Mouse (Mus musculus) c-Kit-negative CD71-positive TER-119-positive erythroid progenitor cells, embryonic 14.5 days (primary cell): Measurements from ENCODE around the gene Spic.

Experiments used
- DNase-seq: peaks from one replicate; pipeline ENCODE4 v3.0.0-alpha.2; 2013; ENCODE audit warnings: low read depth, low spot score

Gene Spic

DNA sequence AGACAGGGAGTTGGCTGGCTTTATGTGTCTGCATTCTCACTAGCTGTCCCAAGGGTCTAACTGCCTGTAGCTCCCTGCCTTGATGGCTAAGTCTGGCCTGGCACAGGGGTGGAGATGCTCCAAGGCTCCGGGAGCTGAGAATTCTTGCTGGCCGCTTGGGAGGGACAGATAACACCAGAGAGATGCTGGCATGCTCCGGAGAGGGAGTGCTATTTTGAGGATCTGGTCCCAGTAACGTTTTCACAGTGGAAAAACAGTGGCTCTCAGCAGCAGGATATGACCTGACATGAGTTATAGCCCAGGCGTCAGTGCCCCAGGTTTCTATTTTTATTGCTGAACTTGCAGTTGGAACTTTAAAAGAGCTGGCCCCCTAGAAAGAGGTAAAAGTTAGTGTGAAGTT lies 39.4 kb downstream of the Spic start:
- no peak for DNase-seq

DNA sequence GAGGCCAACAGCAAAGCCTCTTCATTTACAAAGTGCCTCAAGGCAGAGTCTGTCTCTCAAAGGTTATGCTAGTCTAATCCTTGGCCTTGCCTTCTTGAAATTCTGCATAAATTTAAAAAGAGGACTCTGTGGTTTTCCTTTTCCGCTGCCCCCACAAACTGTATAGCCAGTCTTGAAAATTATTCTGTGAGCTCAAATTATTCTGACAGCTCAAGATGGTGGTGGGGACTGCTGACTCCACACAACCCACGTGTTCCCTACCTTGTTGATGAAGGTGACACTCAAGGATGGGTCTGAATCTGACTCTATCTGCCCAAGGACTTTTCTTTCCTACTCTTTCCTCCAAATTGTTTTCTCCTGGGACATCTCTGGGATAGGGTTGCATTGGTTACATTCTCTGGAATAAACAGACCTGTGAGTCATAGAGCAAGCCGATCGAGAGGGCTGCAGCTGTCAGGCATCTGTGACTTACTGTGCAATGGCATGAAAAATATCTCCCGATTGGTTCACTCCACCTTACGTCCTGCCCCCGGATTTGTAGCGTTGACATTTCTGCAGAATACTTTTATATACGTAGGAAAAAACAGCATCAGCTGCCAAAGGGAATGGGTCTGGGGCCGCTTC lies 53.4 kb downstream of the Spic start:
- DNase-seq = no peak

DNA sequence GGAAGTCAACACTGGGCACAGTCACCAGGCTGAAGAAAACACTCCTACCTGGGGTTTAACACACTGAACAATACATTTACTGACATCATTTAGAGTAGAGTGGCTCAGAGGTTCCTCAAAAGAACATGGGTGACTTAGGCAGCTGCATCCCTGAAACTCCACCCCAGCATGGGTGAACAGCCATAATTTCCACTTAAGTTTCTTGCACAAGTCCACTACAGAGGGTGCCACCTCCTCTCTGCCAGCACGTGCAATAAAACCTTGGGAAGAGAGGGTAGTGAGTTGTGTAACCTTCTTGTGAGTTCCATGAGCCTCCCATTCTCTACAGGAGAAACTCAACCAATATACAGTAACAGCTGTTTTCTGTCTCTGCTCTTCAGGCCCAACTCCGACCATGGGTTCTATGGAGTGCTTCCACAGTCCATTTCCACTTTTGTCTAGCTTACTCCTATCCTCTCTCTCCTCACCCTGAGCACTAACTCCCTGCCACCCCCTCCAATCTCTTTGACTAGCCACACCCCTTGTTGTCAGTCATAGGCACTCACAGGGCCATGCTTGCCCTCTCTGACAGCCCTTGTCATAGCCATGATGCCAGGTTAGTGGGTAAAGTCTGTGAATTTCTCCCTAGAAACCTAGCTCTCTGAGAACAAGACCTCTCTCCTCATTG lies 54.0 kb downstream of the Spic start:
- DNase-seq = no peak

DNA sequence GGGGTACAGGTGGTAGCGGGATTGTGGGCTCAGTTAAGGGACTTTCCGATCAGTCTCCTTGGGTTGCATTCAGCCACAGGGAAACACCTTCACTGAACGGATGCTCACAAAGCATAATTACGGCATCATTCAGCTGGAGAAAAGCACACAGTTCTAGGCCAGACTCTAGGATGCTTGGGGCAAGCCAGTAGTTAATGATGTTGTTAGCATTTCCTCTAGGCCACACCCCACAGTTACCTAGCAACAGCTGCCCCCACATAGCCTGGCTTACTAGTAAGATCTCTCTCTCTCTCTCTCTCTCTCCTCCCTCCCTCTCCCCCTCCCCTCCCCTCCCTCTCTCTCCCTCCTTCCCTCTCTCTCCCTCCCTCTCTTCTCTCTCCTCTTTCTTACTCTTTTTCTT lies 57.8 kb downstream of the Spic start:
- no peak for DNase-seq

DNA sequence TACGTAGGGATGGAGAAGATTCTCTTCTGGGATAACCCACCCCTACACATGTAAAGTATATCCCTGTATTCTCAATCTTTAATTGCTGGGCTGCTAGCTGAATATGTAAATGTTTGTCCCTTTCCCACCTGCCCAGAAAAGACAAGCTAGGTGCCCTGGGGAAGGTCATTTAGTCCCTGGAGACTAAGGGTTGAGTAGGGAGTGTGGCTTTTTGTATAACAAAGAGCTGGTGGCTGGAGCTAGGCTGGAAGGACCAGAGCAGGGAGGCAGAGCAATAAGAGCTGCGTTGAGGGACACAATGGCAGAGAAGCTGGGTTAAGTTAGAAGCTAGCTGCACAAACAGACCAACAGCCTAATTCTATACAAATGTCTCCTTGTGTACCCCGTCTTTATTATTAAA lies 58.6 kb downstream of the Spic start:
- DNase-seq = no peak
